In the genomic region with DNA sequence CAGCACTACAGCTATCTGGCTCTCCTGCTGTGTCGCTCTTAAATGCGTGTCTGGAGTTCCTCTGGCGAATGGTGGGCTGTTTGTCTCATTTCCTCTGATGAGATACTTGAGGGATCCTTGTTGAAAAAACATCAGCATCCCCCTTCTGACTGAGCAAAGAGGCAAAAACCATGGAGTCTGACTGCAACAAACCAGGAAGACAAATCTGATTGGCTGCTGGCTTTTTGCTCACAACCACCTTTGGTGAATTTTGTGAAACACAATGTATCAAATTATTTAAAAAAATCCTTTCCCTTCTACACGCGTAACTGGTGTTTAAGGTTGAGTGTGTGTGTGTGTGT, we compare ENCODE assay signal across 8 mouse cellular contexts. TPM values are rescaled to one million over a fixed set of nuclear protein-coding genes. Genes with fewer than 3 reads are reported as not detected.
DNase-seq lines count a peak whose midpoint lies in the region; ATAC-seq and TF ChIP-seq lines count a peak whose summit lies in the region.

No protein-coding gene starts in this region.

- no peak for ATAC-seq in heart, embryonic 11.5 days (replicated peaks; ENCODE audit: insufficient number of reproducible peaks, low FRiP score, low TSS enrichment)
- peak; percentile 39 for ATAC-seq in CD4-positive, CD25-positive, alpha-beta regulatory T cell, adult 4 months
- peak; percentile 70; the same call in 1 of the 2 replicates for ATAC-seq in forebrain, postnatal 0 days

- H3K9me3 ChIP-seq in heart, embryonic 11.5 days (replicated peaks; ENCODE audit: control insufficient read depth, low read length) = no peaks in the 10 kb centered on the region
- no peaks in the 10 kb centered on the region for H3K9me3 ChIP-seq in forebrain, postnatal 0 days (ENCODE audit: low read length)
- no peaks in the 10 kb centered on the region for H3K9me3 ChIP-seq in megakaryocyte, embryonic 14.5 days

- H3K27me3 ChIP-seq in heart, embryonic 11.5 days (ENCODE audit: control insufficient read depth, insufficient read depth, low read length) = no peaks in the 10 kb centered on the region
- H3K27me3 ChIP-seq in forebrain, postnatal 0 days (ENCODE audit: insufficient read depth, low read length) = no peaks in the 10 kb centered on the region
- H3K27me3 ChIP-seq in megakaryocyte, embryonic 14.5 days (replicated peaks) = no peaks in the 10 kb centered on the region

- no peaks in the 10 kb centered on the region for H3K36me3 ChIP-seq in heart, embryonic 11.5 days (ENCODE audit: control insufficient read depth, insufficient read depth, low read length)
- peaks cover 6% of the 10 kb centered on the region; the same call in 1 of the 2 replicates for H3K36me3 ChIP-seq in forebrain, postnatal 0 days (ENCODE audit: insufficient read depth)
- peaks cover 56% of the 10 kb centered on the region for H3K36me3 ChIP-seq in megakaryocyte, embryonic 14.5 days (replicated peaks; ENCODE audit: low read length)

- no peak for TF ChIP-seq CTCF in forebrain, postnatal 0 days (IDR thresholded peaks at IDR 0.05; ENCODE audit: low read depth)

- H3K4me3 ChIP-seq in heart, embryonic 11.5 days (ENCODE audit: low read depth, low read length) = peak overlapping the region; percentile 59
- peak overlapping the region; percentile 60 for H3K4me3 ChIP-seq in forebrain, postnatal 0 days (ENCODE audit: low read depth, low read length)
- peak overlapping the region; percentile 99 for H3K4me3 ChIP-seq in megakaryocyte, embryonic 14.5 days (replicated peaks)

- peaks cover 9% of the 10 kb centered on the region for H3K4me1 ChIP-seq in heart, embryonic 11.5 days (ENCODE audit: control insufficient read depth, insufficient read depth, low read length)
- peaks cover 6% of the 10 kb centered on the region; the same call in 1 of the 2 replicates for H3K4me1 ChIP-seq in forebrain, postnatal 0 days (ENCODE audit: insufficient read depth)
- peaks cover 54% of the 10 kb centered on the region for H3K4me1 ChIP-seq in megakaryocyte, embryonic 14.5 days

- H3K9ac ChIP-seq in heart, embryonic 11.5 days (ENCODE audit: low read depth, low read length) = peak overlapping the region; percentile 74
- H3K9ac ChIP-seq in forebrain, postnatal 0 days = peak overlapping the region; percentile 67

- peak overlapping the region; percentile 69 for H3K27ac ChIP-seq in heart, embryonic 11.5 days (ENCODE audit: low read depth, low read length)
- peak overlapping the region; percentile 88 for H3K27ac ChIP-seq in forebrain, postnatal 0 days (ENCODE audit: low read depth, low read length)

- DNase-seq in heart, adult 9 months (ENCODE audit: low spot score in 2 of 2) = no peak
- DNase-seq in forebrain, postnatal 0 days = no peak
- no peak for DNase-seq in thymus, postnatal 10 days (ENCODE audit: low spot score in 2 of 2)
- no peak for DNase-seq in right cerebral cortex, postnatal 14 days
- DNase-seq in cerebellum, postnatal 36 days = no peak

- 4% methylated on average over 5 of the region's 5 CpGs for WGBS in heart, embryonic 11.5 days (ENCODE audit: insufficient replicate concordance)
- WGBS in forebrain, postnatal 0 days = 3% methylated on average over 5 of the region's 5 CpGs

- peak overlapping the region; percentile 95 for H3K4me2 ChIP-seq in heart, embryonic 11.5 days
- H3K4me2 ChIP-seq in forebrain, postnatal 0 days (ENCODE audit: low read depth) = peak overlapping the region; percentile 85

RNA-seq across cellular contexts. Expression of a gene that starts 0.8 kb away (rescaled TPM):
- 9.4 TPM in 2 replicates for polyA plus RNA-seq in heart, embryonic 11.5 days (2014; fragmentation: Nextera tagmentation; extraction: Ambion mirVana)
- 10 to 100 TPM; 10.2 to 12.6 TPM for polyA plus RNA-seq in CD4-positive, CD25-positive, alpha-beta regulatory T cell, adult 4 months (2017; shearing (Covaris generic))
- total RNA-seq in forebrain, postnatal 0 days (2014; rRNA removed) = 24.5 and 32.4 TPM in 2 replicates
- 25.4 and 29.0 TPM in 2 replicates for polyA plus RNA-seq in forebrain, postnatal 0 days (2015; fragmentation: Nextera tagmentation; extraction: Ambion mirVana)
- polyA plus RNA-seq in megakaryocyte, embryonic 14.5 days (2012; ENCODE audit: insufficient read depth, low replicate concordance) = 82.1 and 91.3 TPM in 2 replicates

RNA-seq across cellular contexts. Expression of a gene that starts 22.7 kb away (rescaled TPM):
- 0.19 and 0.68 TPM in 2 replicates for polyA plus RNA-seq in heart, embryonic 11.5 days (2014; fragmentation: Nextera tagmentation; extraction: Ambion mirVana)
- under 1 TPM; 0.32 to 0.44 TPM for polyA plus RNA-seq in CD4-positive, CD25-positive, alpha-beta regulatory T cell, adult 4 months (2017; shearing (Covaris generic))
- total RNA-seq in forebrain, postnatal 0 days (2014; rRNA removed) = 95.3 and 95.8 TPM in 2 replicates
- polyA plus RNA-seq in forebrain, postnatal 0 days (2015; fragmentation: Nextera tagmentation; extraction: Ambion mirVana) = 57.8 and 70.9 TPM in 2 replicates
- not detected in 2 replicates for polyA plus RNA-seq in megakaryocyte, embryonic 14.5 days (2012; ENCODE audit: insufficient read depth, low replicate concordance)

RNA-seq across cellular contexts. Expression of a gene that starts 23.0 kb away (rescaled TPM):
- polyA plus RNA-seq in heart, embryonic 11.5 days (2014; fragmentation: Nextera tagmentation; extraction: Ambion mirVana) = 2.1 and 2.7 TPM in 2 replicates
- polyA plus RNA-seq in CD4-positive, CD25-positive, alpha-beta regulatory T cell, adult 4 months (2017; shearing (Covaris generic)) = not detected
- 38.9 and 42.4 TPM in 2 replicates for total RNA-seq in forebrain, postnatal 0 days (2014; rRNA removed)
- polyA plus RNA-seq in forebrain, postnatal 0 days (2015; fragmentation: Nextera tagmentation; extraction: Ambion mirVana) = 5.9 and 10.6 TPM in 2 replicates
- 37.4 and 85.0 TPM in 2 replicates for polyA plus RNA-seq in megakaryocyte, embryonic 14.5 days (2012; ENCODE audit: insufficient read depth, low replicate concordance)

RNA-seq across cellular contexts. Expression of a gene that starts 46.7 kb away (rescaled TPM):
- 67.6 and 68.1 TPM in 2 replicates for polyA plus RNA-seq in heart, embryonic 11.5 days (2014; fragmentation: Nextera tagmentation; extraction: Ambion mirVana)
- polyA plus RNA-seq in CD4-positive, CD25-positive, alpha-beta regulatory T cell, adult 4 months (2017; shearing (Covaris generic)) = 10 to 100 TPM; 54.6 to 66.7 TPM
- 56.9 and 59.9 TPM in 2 replicates for total RNA-seq in forebrain, postnatal 0 days (2014; rRNA removed)
- polyA plus RNA-seq in forebrain, postnatal 0 days (2015; fragmentation: Nextera tagmentation; extraction: Ambion mirVana) = 78.2 and 92.4 TPM in 2 replicates
- polyA plus RNA-seq in megakaryocyte, embryonic 14.5 days (2012; ENCODE audit: insufficient read depth, low replicate concordance) = 27.6 and 63.0 TPM in 2 replicates

RNA-seq across cellular contexts. Expression of a gene that starts 46.9 kb away (rescaled TPM):
- 0.86 TPM in 1 of 2 replicates, not detected in the other for polyA plus RNA-seq in heart, embryonic 11.5 days (2014; fragmentation: Nextera tagmentation; extraction: Ambion mirVana)
- polyA plus RNA-seq in CD4-positive, CD25-positive, alpha-beta regulatory T cell, adult 4 months (2017; shearing (Covaris generic)) = not detected
- total RNA-seq in forebrain, postnatal 0 days (2014; rRNA removed) = 1.7 and 1.8 TPM in 2 replicates
- polyA plus RNA-seq in forebrain, postnatal 0 days (2015; fragmentation: Nextera tagmentation; extraction: Ambion mirVana) = not detected in 2 replicates
- polyA plus RNA-seq in megakaryocyte, embryonic 14.5 days (2012; ENCODE audit: insufficient read depth, low replicate concordance) = 0.13 and 0.50 TPM in 2 replicates

Comparison
In these comparisons a context has a peak if more than half of its experiments do, and no peak if none do; other contexts are left out.
1. RNA of a gene that starts 22.7 kb away (polyA plus RNA-seq): 57.8 to 70.9 TPM in forebrain, postnatal 0 days; 0.32 to 0.44 TPM in CD4-positive, CD25-positive, alpha-beta regulatory T cell, adult 4 months, 0.19 to 0.68 TPM in heart, embryonic 11.5 days and not detected in megakaryocyte, embryonic 14.5 days; every median in the first group is over 10 times any median in the second.
2. Peak in every context shown above with its lines, with median percentiles within 50 percentile points of each other: H3K4me3 ChIP-seq.